In the genomic region with DNA sequence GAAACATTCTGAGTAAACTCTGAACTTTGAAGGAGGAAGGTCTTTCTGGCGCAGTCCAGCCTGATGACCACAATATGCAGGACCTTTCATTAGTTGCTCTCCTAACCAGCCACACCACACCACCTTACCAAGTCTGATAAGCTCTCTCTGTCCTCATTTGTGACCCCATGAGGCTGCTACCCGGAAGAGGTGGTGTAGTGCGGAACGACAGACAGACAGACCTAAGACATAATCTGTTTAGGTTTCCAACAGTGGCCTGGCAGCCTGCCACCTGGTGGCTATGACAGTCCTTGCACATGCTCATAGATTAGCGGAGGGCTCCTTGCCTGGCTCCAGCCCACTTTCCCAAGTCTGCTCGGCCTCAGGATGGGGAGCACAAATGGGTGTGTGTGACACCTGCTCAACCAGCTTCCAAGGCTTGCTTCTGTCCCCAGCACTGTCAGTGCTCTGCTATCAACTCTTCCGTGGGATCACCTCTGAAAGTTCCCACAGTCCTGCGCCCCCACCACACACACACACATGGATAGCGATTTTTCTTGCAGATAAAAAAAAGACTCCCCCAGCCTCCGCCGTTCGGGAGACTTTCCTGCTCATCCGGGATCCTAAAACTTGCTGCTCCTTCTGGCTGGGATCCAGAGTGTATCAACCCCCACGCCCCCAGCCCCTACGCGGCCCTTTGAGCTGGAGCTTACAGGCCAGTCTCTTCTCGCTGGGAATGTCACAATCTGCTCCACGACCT, we compare ENCODE assay signal across 8 mouse cellular contexts. TPM values are rescaled to one million over a fixed set of nuclear protein-coding genes. Genes with fewer than 3 reads are reported as not detected.
A peak's percentile ranks its signal among the peaks of the same experiment; 100 is the strongest.
DNase-seq lines count a peak whose midpoint lies in the region; ATAC-seq and TF ChIP-seq lines count a peak whose summit lies in the region.

No protein-coding gene starts in this region.

- peak overlapping the region; percentile 46 for H3K4me2 ChIP-seq in hindbrain, embryonic 12.5 days (replicated peaks)
- H3K4me2 ChIP-seq in midbrain, embryonic 12.5 days (replicated peaks) = peak overlapping the region; percentile 42

- intact Hi-C loops in gastrocnemius, adult 2 months (cut with DNase I) = loop anchor here (10.0 kb wide), 1 partner anchor 231 kb away; no protein-coding TSS in a partner anchor
- intact Hi-C loops in left cerebral cortex, postnatal 36 days (cut with DNase I) = no loop called here

- H3K9me3 ChIP-seq in hindbrain, embryonic 12.5 days (replicated peaks) = no peaks in the 10 kb centered on the region
- no peaks in the 10 kb centered on the region for H3K9me3 ChIP-seq in midbrain, embryonic 12.5 days

- peak; percentile 56; the same call in 1 of the 2 replicates for ATAC-seq in erythroid progenitor cell, adult 5-6 weeks (replicated peaks; ENCODE audit: low FRiP score, poor library complexity, severe bottlenecking)
- ATAC-seq in hindbrain, embryonic 12.5 days (ENCODE audit: low FRiP score) = peak; percentile 23; the same call in 1 of the 2 replicates
- peak; percentile 28; the same call in 1 of the 2 replicates for ATAC-seq in midbrain, embryonic 12.5 days (ENCODE audit: low FRiP score, low read depth)

- H3K27me3 ChIP-seq in hindbrain, embryonic 12.5 days = peaks cover 76% of the 10 kb centered on the region
- peaks cover 81% of the 10 kb centered on the region for H3K27me3 ChIP-seq in midbrain, embryonic 12.5 days

- H3K9ac ChIP-seq in hindbrain, embryonic 12.5 days = no peak overlapping the region
- 0 out of 2 replicates have a peak overlapping the region, but pooled peaks have one; percentile 28 for H3K9ac ChIP-seq in midbrain, embryonic 12.5 days (replicated peaks)

- H3K4me1 ChIP-seq in hindbrain, embryonic 12.5 days = peaks cover 33% of the 10 kb centered on the region
- peaks cover 23% of the 10 kb centered on the region for H3K4me1 ChIP-seq in midbrain, embryonic 12.5 days

- peak; percentile 65 for DNase-seq in gastrocnemius, adult 2 months
- no peak for DNase-seq in gastrocnemius, postnatal 25 days
- DNase-seq in adrenal gland, adult 18-20 months (ENCODE audit: low spot score in 2 of 2) = peak; percentile 70 to 75
- DNase-seq in left cerebral cortex, postnatal 36 days (ENCODE audit: low spot score in 2 of 2) = peak; percentile 42 to 54
- peak; percentile 71 to 87 for DNase-seq in spleen, postnatal 4 days (ENCODE audit: low spot score in 2 of 2)

- 22% methylated on average over 18 of the region's 18 CpGs for WGBS in hindbrain, embryonic 12.5 days
- WGBS in midbrain, embryonic 12.5 days = 17% methylated on average over 18 of the region's 18 CpGs

- no peaks in the 10 kb centered on the region for H3K36me3 ChIP-seq in hindbrain, embryonic 12.5 days
- H3K36me3 ChIP-seq in midbrain, embryonic 12.5 days = no peaks in the 10 kb centered on the region

- peak; percentile 56 for TF ChIP-seq CTCF in gastrocnemius, adult 2 months (IDR thresholded peaks at IDR 0.05)

- H3K27ac ChIP-seq in gastrocnemius, adult 2 months = no peak overlapping the region
- H3K27ac ChIP-seq in hindbrain, embryonic 12.5 days = no peak overlapping the region
- no peak overlapping the region for H3K27ac ChIP-seq in midbrain, embryonic 12.5 days (replicated peaks)

- H3K4me3 ChIP-seq in gastrocnemius, adult 2 months = no peak overlapping the region
- H3K4me3 ChIP-seq in hindbrain, embryonic 12.5 days = peak overlapping the region; percentile 17; the same call in 1 of the 2 replicates
- peak overlapping the region; percentile 19 for H3K4me3 ChIP-seq in midbrain, embryonic 12.5 days

RNA-seq across cellular contexts. Expression of a gene that starts 5.6 kb away (rescaled TPM):
- total RNA-seq in gastrocnemius, adult 2 months (2021) = under 1 TPM in 1 of 2 experiments, not detected in 1; 0.14 TPM
- under 1 TPM in 1 of 2 experiments, not detected in 1; 0.11 TPM for total RNA-seq in gastrocnemius, postnatal 25 days (2021)
- under 1 TPM; 0.54 to 0.66 TPM for total RNA-seq in adrenal gland, adult 18-20 months (2021)
- 1.3 and 5.0 TPM in 2 replicates for total RNA-seq in erythroid progenitor cell, adult 5-6 weeks (2015; ENCODE audit: low replicate concordance)
- total RNA-seq in erythroid progenitor cell, adult 5-6 weeks (2017; ENCODE audit: low replicate concordance) = 0.90 and 2.7 TPM in 2 replicates
- not detected in 2 replicates for polyA plus RNA-seq in hindbrain, embryonic 12.5 days (2016; fragmentation: Nextera tagmentation; extraction: Ambion mirVana)
- total RNA-seq in left cerebral cortex, postnatal 36 days (2021) = not detected
- polyA plus RNA-seq in midbrain, embryonic 12.5 days (2016; fragmentation: Nextera tagmentation; extraction: Ambion mirVana) = not detected in 2 replicates

RNA-seq across cellular contexts. Expression of a gene that starts 44.4 kb away (rescaled TPM):
- total RNA-seq in gastrocnemius, adult 2 months (2021) = 1 to 10 TPM; 3.0 to 3.1 TPM
- total RNA-seq in gastrocnemius, postnatal 25 days (2021) = 1 to 10 TPM; 3.4 to 3.5 TPM
- 10 to 100 TPM; 13.9 to 14.3 TPM for total RNA-seq in adrenal gland, adult 18-20 months (2021)
- total RNA-seq in erythroid progenitor cell, adult 5-6 weeks (2015; ENCODE audit: low replicate concordance) = 170 and 180 TPM in 2 replicates
- total RNA-seq in erythroid progenitor cell, adult 5-6 weeks (2017; ENCODE audit: low replicate concordance) = 135 and 144 TPM in 2 replicates
- polyA plus RNA-seq in hindbrain, embryonic 12.5 days (2016; fragmentation: Nextera tagmentation; extraction: Ambion mirVana) = 101 TPM in 2 replicates
- total RNA-seq in left cerebral cortex, postnatal 36 days (2021) = 10 to 100 TPM in 1 of 2 experiments, 1 to 10 TPM in 1; 9.2 to 10.9 TPM
- 124 and 132 TPM in 2 replicates for polyA plus RNA-seq in midbrain, embryonic 12.5 days (2016; fragmentation: Nextera tagmentation; extraction: Ambion mirVana)

RNA-seq across cellular contexts. Expression of a gene that starts 56.0 kb away (rescaled TPM):
- total RNA-seq in gastrocnemius, adult 2 months (2021) = 10 to 100 TPM; 20.3 to 30.2 TPM
- 10 to 100 TPM; 20.4 to 21.8 TPM for total RNA-seq in gastrocnemius, postnatal 25 days (2021)
- 1 to 10 TPM; 4.7 to 9.0 TPM for total RNA-seq in adrenal gland, adult 18-20 months (2021)
- not detected in 2 replicates for total RNA-seq in erythroid progenitor cell, adult 5-6 weeks (2015; ENCODE audit: low replicate concordance)
- total RNA-seq in erythroid progenitor cell, adult 5-6 weeks (2017; ENCODE audit: low replicate concordance) = 0.26 TPM in 1 of 2 replicates, not detected in the other
- polyA plus RNA-seq in hindbrain, embryonic 12.5 days (2016; fragmentation: Nextera tagmentation; extraction: Ambion mirVana) = 9.4 and 10.3 TPM in 2 replicates
- 10 to 100 TPM; 47.9 to 61.7 TPM for total RNA-seq in left cerebral cortex, postnatal 36 days (2021)
- 5.8 and 7.5 TPM in 2 replicates for polyA plus RNA-seq in midbrain, embryonic 12.5 days (2016; fragmentation: Nextera tagmentation; extraction: Ambion mirVana)

Comparison
In these comparisons a context has a peak if more than half of its experiments do, and no peak if none do; other contexts are left out.
1. RNA of a gene that starts 44.4 kb away (total RNA-seq): 135 to 180 TPM in erythroid progenitor cell, adult 5-6 weeks; 13.9 to 14.3 TPM in adrenal gland, adult 18-20 months, 9.2 to 10.9 TPM in left cerebral cortex, postnatal 36 days, 3.4 to 3.5 TPM in gastrocnemius, postnatal 25 days and 3.0 to 3.1 TPM in gastrocnemius, adult 2 months; every median in the first group is over 4 times any median in the second.
2. RNA of a gene that starts 56.0 kb away (total RNA-seq): 47.9 to 61.7 TPM in left cerebral cortex, postnatal 36 days, 20.3 to 30.2 TPM in gastrocnemius, adult 2 months, 20.4 to 21.8 TPM in gastrocnemius, postnatal 25 days and 4.7 to 9.0 TPM in adrenal gland, adult 18-20 months; 0.26 TPM in erythroid progenitor cell, adult 5-6 weeks; every median in the first group is over 4 times any median in the second.
3. Peak in every context shown above with its lines, with median percentiles within 50 percentile points of each other: ATAC-seq.